Mouse (Mus musculus): Measurements from ENCODE around the gene Kat5. TPM values are rescaled to one million over a fixed set of nuclear protein-coding genes. Genes with fewer than 3 reads are reported as not detected.
A peak's percentile ranks its signal among the peaks of the same experiment; 100 is the strongest.

Gene Kat5
- polyA plus RNA-seq, 1 experiment from 2014 or later: 41.0 TPM

- no peak for DNase-seq (ENCODE audit: low spot score)
- Histone ChIP-seq H3K4me2 (replicated peaks) (0 out of 2 replicates have a peak overlapping the region, but pooled peaks have one; percentile 54), H3K9ac (no peak overlapping the region), H3K27me3 (ENCODE audit: control insufficient read depth, insufficient read depth, low read length) (peaks cover 83% of the 10 kb centered on the region), H3K36me3 (replicated peaks; ENCODE audit: control insufficient read depth, insufficient read depth) (no peaks in the 10 kb centered on the region), H3K9me3 (ENCODE audit: control insufficient read depth, low read length) (no peaks in the 10 kb centered on the region), H3K4me3 (replicated peaks; ENCODE audit: low read length) (no peak overlapping the region), H3K4me1 (replicated peaks; ENCODE audit: control insufficient read depth, insufficient read depth, low read length) (peaks cover 7% of the 10 kb centered on the region; the same call in 1 of the 2 replicates), H3K27ac (no peak overlapping the region)
- WGBS: 21% methylated on average over 7 of the region's 8 CpGs
- no peak for ATAC-seq (ENCODE audit: low FRiP score)
These were observed 50.8 kb downstream of the Kat5 start for GRCm38 (mm10) chr19:5559229-5559628.

- H3K4me3 ChIP-seq (replicated peaks; ENCODE audit: low read length): no peak overlapping the region
- H3K27me3 ChIP-seq (ENCODE audit: control insufficient read depth, insufficient read depth, low read length): peaks cover 80% of the 10 kb centered on the region
- DNase-seq (ENCODE audit: low spot score) (no peak), ATAC-seq (ENCODE audit: low FRiP score) (no peak)
- no peak overlapping the region for H3K27ac ChIP-seq
- H3K4me1 ChIP-seq (replicated peaks; ENCODE audit: control insufficient read depth, insufficient read depth, low read length): peaks cover 7% of the 10 kb centered on the region; the same call in 1 of the 2 replicates
- no peaks in the 10 kb centered on the region for H3K9me3 ChIP-seq (ENCODE audit: control insufficient read depth, low read length)
- WGBS: 54% methylated on average over 8 of the region's 8 CpGs
- no peaks in the 10 kb centered on the region for H3K36me3 ChIP-seq (replicated peaks; ENCODE audit: control insufficient read depth, insufficient read depth)
- H3K9ac ChIP-seq: no peak overlapping the region
- H3K4me2 ChIP-seq (replicated peaks): no peak overlapping the region
These were observed 51.3 kb downstream of the Kat5 start for GRCm38 (mm10) chr19:5558770-5559169.

DNA sequence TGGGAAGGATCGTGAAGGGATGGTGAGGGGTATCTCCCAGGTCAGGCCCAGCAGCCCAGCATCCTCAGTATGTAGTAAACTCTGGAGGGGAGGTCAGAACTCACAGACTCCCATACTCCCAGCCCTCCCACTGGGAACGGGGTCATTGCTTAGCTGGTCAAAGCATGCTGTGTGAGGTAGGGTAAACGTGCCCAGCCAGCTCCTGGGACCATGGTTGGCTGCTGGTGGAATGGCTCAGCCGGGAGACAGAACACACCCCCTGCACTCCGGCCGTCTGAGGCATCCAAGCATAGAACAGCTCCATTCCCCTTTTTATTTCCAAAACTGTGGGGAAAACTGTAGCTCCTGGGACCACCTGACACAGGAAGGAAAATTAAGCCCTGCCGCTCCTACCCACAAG lies 51.9 kb downstream of the Kat5 start:
- Histone ChIP-seq H3K4me1 (replicated peaks; ENCODE audit: control insufficient read depth, insufficient read depth, low read length) (peaks cover 7% of the 10 kb centered on the region; the same call in 1 of the 2 replicates), H3K4me3 (replicated peaks; ENCODE audit: low read length) (no peak overlapping the region), H3K36me3 (replicated peaks; ENCODE audit: control insufficient read depth, insufficient read depth) (no peaks in the 10 kb centered on the region), H3K9ac (no peak overlapping the region), H3K4me2 (replicated peaks) (no peak overlapping the region), H3K9me3 (ENCODE audit: control insufficient read depth, low read length) (no peaks in the 10 kb centered on the region), H3K27ac (no peak overlapping the region), H3K27me3 (ENCODE audit: control insufficient read depth, insufficient read depth, low read length) (peaks cover 74% of the 10 kb centered on the region)
- WGBS: 38% methylated on average over 7 of the region's 7 CpGs
- ATAC-seq (ENCODE audit: low FRiP score) (no peak), DNase-seq (ENCODE audit: low spot score) (no peak)

GRCm38 (mm10) chr19:5554212-5554611 lies 55.8 kb downstream of the Kat5 start:
- Histone ChIP-seq H3K9ac (no peak overlapping the region), H3K4me3 (replicated peaks; ENCODE audit: low read length) (no peak overlapping the region), H3K27ac (no peak overlapping the region), H3K4me2 (replicated peaks) (no peak overlapping the region), H3K4me1 (replicated peaks; ENCODE audit: control insufficient read depth, insufficient read depth, low read length) (no peaks in the 10 kb centered on the region), H3K9me3 (ENCODE audit: control insufficient read depth, low read length) (no peaks in the 10 kb centered on the region), H3K36me3 (replicated peaks; ENCODE audit: control insufficient read depth, insufficient read depth) (no peaks in the 10 kb centered on the region), H3K27me3 (ENCODE audit: control insufficient read depth, insufficient read depth, low read length) (peaks cover 34% of the 10 kb centered on the region)
- DNase-seq (ENCODE audit: low spot score) (no peak), ATAC-seq (ENCODE audit: low FRiP score) (no peak)
- 83% methylated on average over 14 of the region's 14 CpGs for WGBS

DNA sequence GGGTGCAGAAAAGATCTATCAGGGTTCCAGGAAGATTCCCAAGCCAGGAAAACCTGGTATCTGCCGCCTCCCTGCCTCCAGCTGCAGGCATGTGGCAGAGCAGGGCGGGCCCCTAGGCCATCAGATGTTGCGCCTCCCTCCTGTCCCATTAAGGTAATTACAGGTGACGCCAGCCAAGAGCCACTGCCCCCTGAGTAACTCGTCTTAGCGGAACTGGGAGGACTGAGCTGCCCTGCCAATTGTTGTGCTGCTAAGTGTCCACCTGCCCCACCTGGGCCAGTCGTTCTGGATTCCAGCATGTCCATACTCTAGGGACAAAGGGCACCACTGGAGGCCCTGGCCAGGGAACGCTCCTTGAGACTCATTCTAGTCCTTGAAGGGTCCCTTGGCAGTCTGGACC lies 56.2 kb downstream of the Kat5 start:
- Histone ChIP-seq H3K36me3 (replicated peaks; ENCODE audit: control insufficient read depth, insufficient read depth) (no peaks in the 10 kb centered on the region), H3K9ac (no peak overlapping the region), H3K27ac (no peak overlapping the region), H3K4me1 (replicated peaks; ENCODE audit: control insufficient read depth, insufficient read depth, low read length) (no peaks in the 10 kb centered on the region), H3K9me3 (ENCODE audit: control insufficient read depth, low read length) (no peaks in the 10 kb centered on the region), H3K4me3 (replicated peaks; ENCODE audit: low read length) (no peak overlapping the region), H3K27me3 (ENCODE audit: control insufficient read depth, insufficient read depth, low read length) (peaks cover 30% of the 10 kb centered on the region), H3K4me2 (replicated peaks) (no peak overlapping the region)
- ATAC-seq (ENCODE audit: low FRiP score) (no peak), DNase-seq (ENCODE audit: low spot score) (no peak)
- WGBS: 62% methylated on average over 8 of the region's 8 CpGs

Other genes with a start within 250 kb of the Kat5 start
- 35.0 and 37.2 TPM in 2 replicates for gene Eif1ad, start 243.5 kb downstream of the Kat5 start, polyA plus RNA-seq (2014; fragmentation: Nextera tagmentation; extraction: Ambion mirVana)
- 308 and 323 TPM in 2 replicates for gene Banf1, start 243.1 kb downstream of the Kat5 start, polyA plus RNA-seq (2014; fragmentation: Nextera tagmentation; extraction: Ambion mirVana)
- gene Sart1, start 221.5 kb downstream of the Kat5 start, polyA plus RNA-seq (2014; fragmentation: Nextera tagmentation; extraction: Ambion mirVana): 53.3 and 57.3 TPM in 2 replicates
- gene Tsga10ip, start 207.7 kb downstream of the Kat5 start, polyA plus RNA-seq (2014; fragmentation: Nextera tagmentation; extraction: Ambion mirVana): not detected in 2 replicates
- gene Drap1, start 185.3 kb downstream of the Kat5 start, polyA plus RNA-seq (2014; fragmentation: Nextera tagmentation; extraction: Ambion mirVana): 237 and 253 TPM in 2 replicates
- gene AI837181, start 185.1 kb downstream of the Kat5 start, polyA plus RNA-seq (2014; fragmentation: Nextera tagmentation; extraction: Ambion mirVana): 61.3 and 66.0 TPM in 2 replicates
- not detected in 2 replicates for gene Fosl1, start 162.7 kb downstream of the Kat5 start, polyA plus RNA-seq (2014; fragmentation: Nextera tagmentation; extraction: Ambion mirVana)
- 10.4 and 10.9 TPM in 2 replicates for gene Ccdc85b, start 152.3 kb downstream of the Kat5 start, polyA plus RNA-seq (2014; fragmentation: Nextera tagmentation; extraction: Ambion mirVana)
- gene Fibp, start 149.6 kb downstream of the Kat5 start, polyA plus RNA-seq (2014; fragmentation: Nextera tagmentation; extraction: Ambion mirVana): 145 and 151 TPM in 2 replicates
- 4.2 and 5.4 TPM in 2 replicates for gene Ctsw, start 141.7 kb downstream of the Kat5 start, polyA plus RNA-seq (2014; fragmentation: Nextera tagmentation; extraction: Ambion mirVana)
- 37.8 and 41.1 TPM in 2 replicates for gene Efemp2, start 136.3 kb downstream of the Kat5 start, polyA plus RNA-seq (2014; fragmentation: Nextera tagmentation; extraction: Ambion mirVana)
- gene Mus81, start 121.8 kb downstream of the Kat5 start, polyA plus RNA-seq (2014; fragmentation: Nextera tagmentation; extraction: Ambion mirVana): 40.0 and 41.7 TPM in 2 replicates
- 3,620 and 3,763 TPM in 2 replicates for gene Cfl1, start 119.8 kb downstream of the Kat5 start, polyA plus RNA-seq (2014; fragmentation: Nextera tagmentation; extraction: Ambion mirVana)
- 0.21 and 0.58 TPM in 2 replicates for gene 1700020D05Rik, start 106.5 kb downstream of the Kat5 start, polyA plus RNA-seq (2014; fragmentation: Nextera tagmentation; extraction: Ambion mirVana)
- 87.1 and 96.5 TPM in 2 replicates for gene Snx32, start 99.7 kb downstream of the Kat5 start, polyA plus RNA-seq (2014; fragmentation: Nextera tagmentation; extraction: Ambion mirVana)
- 0.07 and 0.15 TPM in 2 replicates for gene Ovol1, start 49.6 kb downstream of the Kat5 start, polyA plus RNA-seq (2014; fragmentation: Nextera tagmentation; extraction: Ambion mirVana)
- gene Ap5b1, start 42.2 kb downstream of the Kat5 start, polyA plus RNA-seq (2014; fragmentation: Nextera tagmentation; extraction: Ambion mirVana): 3.8 and 4.0 TPM in 2 replicates
- 55.1 and 55.3 TPM in 2 replicates for gene Rnaseh2c, start 8.4 kb downstream of the Kat5 start, polyA plus RNA-seq (2014; fragmentation: Nextera tagmentation; extraction: Ambion mirVana)
- 30.2 and 31.0 TPM in 2 replicates for gene Rela, start 27.2 kb upstream of the Kat5 start, polyA plus RNA-seq (2014; fragmentation: Nextera tagmentation; extraction: Ambion mirVana)
- gene Sipa1, start 53.5 kb upstream of the Kat5 start, polyA plus RNA-seq (2014; fragmentation: Nextera tagmentation; extraction: Ambion mirVana): 12.7 and 16.2 TPM in 2 replicates
- gene Map3k11, start 78.5 kb upstream of the Kat5 start, polyA plus RNA-seq (2014; fragmentation: Nextera tagmentation; extraction: Ambion mirVana): 11.4 and 11.5 TPM in 2 replicates
- gene Pcnx3, start 78.7 kb upstream of the Kat5 start, polyA plus RNA-seq (2014; fragmentation: Nextera tagmentation; extraction: Ambion mirVana): 28.3 and 32.1 TPM in 2 replicates
- gene Kcnk7, start 94.1 kb upstream of the Kat5 start, polyA plus RNA-seq (2014; fragmentation: Nextera tagmentation; extraction: Ambion mirVana): 0.36 TPM in 1 of 2 replicates, not detected in the other
- 9.2 and 12.5 TPM in 2 replicates for gene Ehbp1l1, start 116.1 kb upstream of the Kat5 start, polyA plus RNA-seq (2014; fragmentation: Nextera tagmentation; extraction: Ambion mirVana)
- gene Fam89b, start 119.4 kb upstream of the Kat5 start, polyA plus RNA-seq (2014; fragmentation: Nextera tagmentation; extraction: Ambion mirVana): 140 and 144 TPM in 2 replicates
- gene Ltbp3, start 130.7 kb upstream of the Kat5 start, polyA plus RNA-seq (2014; fragmentation: Nextera tagmentation; extraction: Ambion mirVana): 13.8 and 15.8 TPM in 2 replicates
- 73.5 and 76.7 TPM in 2 replicates for gene Scyl1, start 161.2 kb upstream of the Kat5 start, polyA plus RNA-seq (2014; fragmentation: Nextera tagmentation; extraction: Ambion mirVana)

Data from hindbrain, embryonic 14.5 days (tissue).